Comparison of ENCODE assay signal across 12 mouse cellular contexts in genomic region chr1:120607576-120608400, GRCm38 (mm10). TPM values are rescaled to one million over a fixed set of nuclear protein-coding genes. Genes with fewer than 3 reads are reported as not detected.
DNase-seq lines count a peak whose midpoint lies in the region; ATAC-seq and TF ChIP-seq lines count a peak whose summit lies in the region.
"Had no signal": no experiment of that assay in that cellular context is flagged by ENCODE, and none has a peak within 500 bp of the region (broad histone marks: within the 10 kb centered on the region; RNA-seq: fewer than 3 reads in every experiment).

No protein-coding gene starts in this region.

- no peak for DNase-seq in liver, postnatal 0 days
- no peak for DNase-seq in liver, embryonic 11.5 days (ENCODE audit: low spot score)
- DNase-seq in right cerebral cortex, adult 18-20 months, result no peak
- DNase-seq in right cerebral cortex, postnatal 4 days, result no peak
- DNase-seq: adrenal gland, adult 8-10 months; thymus, postnatal 4 days had no signal

- ATAC-seq in liver, postnatal 0 days, result no peak
- ATAC-seq in liver, embryonic 11.5 days (replicated peaks; ENCODE audit: low FRiP score), result no peak
- ATAC-seq in embryonic facial prominence, embryonic 15.5 days (ENCODE audit: insufficient number of reproducible peaks, low FRiP score, low TSS enrichment, low read depth), result no peak
- ATAC-seq in limb, embryonic 13.5 days (ENCODE audit: low FRiP score, low read depth), result no peak
- ATAC-seq in neural tube, embryonic 12.5 days (ENCODE audit: low FRiP score, low read depth), result no peak
- ATAC-seq: lung, postnatal 0 days had no signal

- WGBS in liver, postnatal 0 days (ENCODE audit: insufficient replicate concordance), result 9% methylated on average over 11 of the region's 11 CpGs
- WGBS in liver, embryonic 11.5 days, result 12% methylated on average over 11 of the region's 11 CpGs
- 19% methylated on average over 11 of the region's 11 CpGs for WGBS in embryonic facial prominence, embryonic 15.5 days
- 8% methylated on average over 11 of the region's 11 CpGs for WGBS in limb, embryonic 13.5 days
- WGBS in neural tube, embryonic 12.5 days, result 3% methylated on average over 11 of the region's 11 CpGs

- no peak overlapping the region for H3K9ac ChIP-seq in liver, postnatal 0 days (replicated peaks)
- no peak overlapping the region for H3K9ac ChIP-seq in liver, embryonic 11.5 days (ENCODE audit: low read depth, low read length)
- H3K9ac ChIP-seq in embryonic facial prominence, embryonic 15.5 days, result no peak overlapping the region
- no peak overlapping the region for H3K9ac ChIP-seq in limb, embryonic 13.5 days
- no peak overlapping the region for H3K9ac ChIP-seq in neural tube, embryonic 12.5 days
- H3K9ac ChIP-seq: limb, embryonic 12.5 days had no signal

- TF ChIP-seq EP300 in liver, postnatal 0 days (IDR thresholded peaks at IDR 0.05; ENCODE audit: low read depth), result no peak

- no peak overlapping the region for H3K27ac ChIP-seq in liver, postnatal 0 days (ENCODE audit: low read depth)
- no peak overlapping the region for H3K27ac ChIP-seq in liver, embryonic 11.5 days (ENCODE audit: low read depth, low read length)
- H3K27ac ChIP-seq in embryonic facial prominence, embryonic 15.5 days (replicated peaks), result no peak overlapping the region
- H3K27ac ChIP-seq in limb, embryonic 13.5 days, result no peak overlapping the region
- no peak overlapping the region for H3K27ac ChIP-seq in neural tube, embryonic 12.5 days
- H3K27ac ChIP-seq: limb, embryonic 12.5 days had no signal

- H3K36me3 ChIP-seq in liver, postnatal 0 days (replicated peaks; ENCODE audit: insufficient read depth, low read length), result no peaks in the 10 kb centered on the region
- H3K36me3 ChIP-seq in liver, embryonic 11.5 days (ENCODE audit: control insufficient read depth, insufficient read depth, low read length), result no peaks in the 10 kb centered on the region
- no peaks in the 10 kb centered on the region for H3K36me3 ChIP-seq in embryonic facial prominence, embryonic 15.5 days
- H3K36me3 ChIP-seq in limb, embryonic 13.5 days, result no peaks in the 10 kb centered on the region
- no peaks in the 10 kb centered on the region for H3K36me3 ChIP-seq in neural tube, embryonic 12.5 days
- H3K36me3 ChIP-seq: limb, embryonic 12.5 days had no signal

- peaks cover 97% of the 10 kb centered on the region for H3K27me3 ChIP-seq in liver, postnatal 0 days (ENCODE audit: insufficient read depth, low read length)
- H3K27me3 ChIP-seq in liver, embryonic 11.5 days (replicated peaks; ENCODE audit: control insufficient read depth, insufficient read depth, low read length), result peaks cover 99% of the 10 kb centered on the region
- peaks cover 96% of the 10 kb centered on the region for H3K27me3 ChIP-seq in embryonic facial prominence, embryonic 15.5 days
- H3K27me3 ChIP-seq in limb, embryonic 13.5 days, result peaks cover 91% of the 10 kb centered on the region
- H3K27me3 ChIP-seq in neural tube, embryonic 12.5 days (replicated peaks), result peaks cover 96% of the 10 kb centered on the region

- no peak for TF ChIP-seq CTCF in liver, postnatal 0 days (IDR thresholded peaks at IDR 0.05; ENCODE audit: low read depth)

- peak overlapping the region; percentile 10; the same call in 1 of the 2 replicates for H3K4me3 ChIP-seq in liver, postnatal 0 days (ENCODE audit: low read depth, low read length)
- no peak overlapping the region for H3K4me3 ChIP-seq in liver, embryonic 11.5 days (ENCODE audit: low read depth, low read length)
- peak overlapping the region; percentile 9; the same call in 1 of the 2 replicates for H3K4me3 ChIP-seq in embryonic facial prominence, embryonic 15.5 days (replicated peaks)
- H3K4me3 ChIP-seq in limb, embryonic 13.5 days, result no peak overlapping the region
- H3K4me3 ChIP-seq in neural tube, embryonic 12.5 days, result 0 out of 2 replicates have a peak overlapping the region, but pooled peaks have one; percentile 15

- H3K4me1 ChIP-seq in liver, postnatal 0 days (ENCODE audit: insufficient read depth), result peaks cover 1% of the 10 kb centered on the region; the same call in 1 of the 2 replicates
- no peaks in the 10 kb centered on the region for H3K4me1 ChIP-seq in liver, embryonic 11.5 days (replicated peaks; ENCODE audit: control insufficient read depth, insufficient read depth, low read length)
- H3K4me1 ChIP-seq in embryonic facial prominence, embryonic 15.5 days, result peaks cover 25% of the 10 kb centered on the region
- peaks cover 17% of the 10 kb centered on the region for H3K4me1 ChIP-seq in limb, embryonic 13.5 days
- peaks cover 17% of the 10 kb centered on the region for H3K4me1 ChIP-seq in neural tube, embryonic 12.5 days

- peak overlapping the region; percentile 29; the same call in 1 of the 2 replicates for H3K4me2 ChIP-seq in liver, postnatal 0 days (ENCODE audit: low read depth, low read length)
- no peak overlapping the region for H3K4me2 ChIP-seq in liver, embryonic 11.5 days
- H3K4me2 ChIP-seq in embryonic facial prominence, embryonic 15.5 days (replicated peaks), result no peak overlapping the region
- peak overlapping the region; percentile 15; the same call in 1 of the 2 replicates for H3K4me2 ChIP-seq in limb, embryonic 13.5 days (replicated peaks)
- peak overlapping the region; percentile 46; the same call in 1 of the 2 replicates for H3K4me2 ChIP-seq in neural tube, embryonic 12.5 days (replicated peaks)

- H3K9me3 ChIP-seq in liver, postnatal 0 days (ENCODE audit: low read length), result no peaks in the 10 kb centered on the region
- H3K9me3 ChIP-seq in liver, embryonic 11.5 days (ENCODE audit: control insufficient read depth, low read length), result no peaks in the 10 kb centered on the region
- no peaks in the 10 kb centered on the region for H3K9me3 ChIP-seq in embryonic facial prominence, embryonic 15.5 days (replicated peaks)
- no peaks in the 10 kb centered on the region for H3K9me3 ChIP-seq in limb, embryonic 13.5 days
- H3K9me3 ChIP-seq in neural tube, embryonic 12.5 days, result no peaks in the 10 kb centered on the region
- H3K9me3 ChIP-seq: limb, embryonic 12.5 days had no signal

RNA-seq across cellular contexts. Expression of gene En1, which starts 5.6 kb away (rescaled TPM):
- not detected in 2 replicates for polyA plus RNA-seq in liver, postnatal 0 days (2015; fragmentation: Nextera tagmentation; extraction: Ambion mirVana)
- polyA plus RNA-seq in liver, embryonic 11.5 days (2014; fragmentation: Nextera tagmentation; extraction: Ambion mirVana), result 0.57 and 1.1 TPM in 2 replicates
- 1.9 and 2.1 TPM in 2 replicates for polyA plus RNA-seq in embryonic facial prominence, embryonic 15.5 days (2015; fragmentation: Nextera tagmentation; extraction: Ambion mirVana)
- 2.1 and 2.6 TPM in 2 replicates for polyA plus RNA-seq in limb, embryonic 13.5 days (2015; fragmentation: Nextera tagmentation; extraction: Ambion mirVana)
- 3.9 and 4.2 TPM in 2 replicates for polyA plus RNA-seq in neural tube, embryonic 12.5 days (2016; fragmentation: Nextera tagmentation; extraction: Ambion mirVana)
- polyA plus RNA-seq: kidney, embryonic 14.5 days; lung, postnatal 0 days had no signal

Comparison
In these comparisons a context has a peak if more than half of its experiments do, and no peak if none do; other contexts are left out.
1. H3K4me2 ChIP-seq: peak in liver, postnatal 0 days (single experiment), limb, embryonic 13.5 days (single experiment) and neural tube, embryonic 12.5 days (single experiment); none in liver, embryonic 11.5 days (single experiment) and embryonic facial prominence, embryonic 15.5 days (single experiment).
2. H3K4me3 ChIP-seq: peak in liver, postnatal 0 days (single experiment), embryonic facial prominence, embryonic 15.5 days (single experiment) and neural tube, embryonic 12.5 days (single experiment); none in liver, embryonic 11.5 days (single experiment) and limb, embryonic 13.5 days (single experiment).